8 mouse cellular contexts compared by ENCODE assay signal in the genomic region with DNA sequence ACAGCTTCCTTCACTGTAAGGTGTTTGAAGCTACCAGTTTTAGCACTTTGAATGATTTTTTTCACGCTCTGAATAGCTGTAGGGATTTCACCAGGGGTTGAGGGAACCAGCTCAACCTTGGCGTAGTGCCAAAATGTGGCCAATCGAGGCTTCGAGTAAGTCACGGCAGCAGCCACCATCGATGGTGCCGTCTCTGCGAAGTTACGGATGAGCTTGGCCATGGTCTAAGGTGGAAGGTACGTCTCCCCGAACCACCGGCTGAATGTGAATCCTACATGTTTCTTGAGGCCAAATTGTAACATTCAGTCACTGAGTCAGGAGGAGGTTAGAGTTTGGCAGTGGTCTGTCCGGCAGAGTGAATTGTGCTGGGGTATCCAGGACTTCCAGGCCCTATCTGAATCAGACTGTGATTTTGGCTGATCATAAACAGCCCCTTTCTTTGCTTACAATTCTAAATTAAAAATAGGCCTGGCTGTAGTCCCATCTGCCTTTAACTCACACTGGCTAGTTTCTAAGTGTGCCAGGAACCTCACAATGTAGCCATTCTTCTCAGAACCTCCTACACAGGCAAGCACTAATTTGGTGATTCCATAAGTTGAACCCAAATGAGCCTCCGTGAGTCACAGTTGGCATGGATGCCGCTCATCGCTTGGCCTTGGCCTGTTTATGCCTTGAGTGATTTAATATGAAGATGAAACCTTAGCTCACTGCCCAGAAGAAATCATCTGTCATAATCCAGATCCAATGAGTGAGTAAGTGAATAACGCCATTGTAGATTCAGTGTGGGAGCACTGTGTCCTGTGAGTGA. TPM values are rescaled to one million over a fixed set of nuclear protein-coding genes. Genes with fewer than 3 reads are reported as not detected.
A peak's percentile ranks its signal among the peaks of the same experiment; 100 is the strongest.
DNase-seq lines count a peak whose midpoint lies in the region; ATAC-seq and TF ChIP-seq lines count a peak whose summit lies in the region.

No protein-coding gene starts in this region.

- no peaks in the 10 kb centered on the region for H3K4me1 ChIP-seq in forebrain, embryonic 15.5 days
- H3K4me1 ChIP-seq in lung, adult 2 months (ENCODE audit: control insufficient read depth, insufficient read depth, low read length) = no peaks in the 10 kb centered on the region

- WGBS in forebrain, embryonic 15.5 days = 64% methylated on average over 17 of the region's 17 CpGs
- WGBS in lung, adult 2 months = 77% methylated on average over 17 of the region's 17 CpGs

- DNase-seq in gastrocnemius, postnatal 10 days = peak; percentile 11
- no peak for DNase-seq in gastrocnemius, adult 8-10 months (ENCODE audit: low spot score in 2 of 2)
- DNase-seq in adrenal gland, adult 8-10 months = peak; percentile 88
- peak; percentile 57 to 90 for DNase-seq in left cerebral cortex, postnatal 25 days (ENCODE audit: low spot score in 2 of 2)
- DNase-seq in lung, adult 2 months = no peak

- intact Hi-C loops in left cerebral cortex, postnatal 25 days (cut with DNase I) = no loop called here

- H3K27ac ChIP-seq in forebrain, embryonic 15.5 days (replicated peaks) = peak overlapping the region; percentile 41

- H3K4me2 ChIP-seq in forebrain, embryonic 15.5 days (replicated peaks) = no peak overlapping the region

- no peak overlapping the region for H3K4me3 ChIP-seq in forebrain, embryonic 15.5 days
- H3K4me3 ChIP-seq in lung, adult 2 months (replicated peaks; ENCODE audit: extremely low read depth, low read depth, low read length) = no peak overlapping the region

- H3K9ac ChIP-seq in forebrain, embryonic 15.5 days (replicated peaks) = no peak overlapping the region

- H3K9me3 ChIP-seq in forebrain, embryonic 15.5 days = no peaks in the 10 kb centered on the region

- TF ChIP-seq CTCF in lung, adult 2 months (IDR thresholded peaks at IDR 0.05; ENCODE audit: insufficient read depth, low read length) = no peak

- H3K27me3 ChIP-seq in forebrain, embryonic 15.5 days = no peaks in the 10 kb centered on the region

- ATAC-seq in forebrain, embryonic 15.5 days (replicated peaks) = peak; percentile 79
- no peak for ATAC-seq in inflammation-experienced regulatory T-cells, adult 6 months
- no peak for ATAC-seq in erythroid progenitor cell, adult 5-6 weeks (replicated peaks; ENCODE audit: low FRiP score, poor library complexity, severe bottlenecking)

- TF ChIP-seq POLR2A in lung, adult 2 months (IDR thresholded peaks at IDR 0.05; ENCODE audit: borderline replicate concordance, extremely low read depth, low read depth, low read length) = no peak

- H3K36me3 ChIP-seq in forebrain, embryonic 15.5 days = peaks cover 18% of the 10 kb centered on the region

RNA-seq across cellular contexts. Expression of gene Mob4, which starts 30.0 kb away (rescaled TPM):
- total RNA-seq in gastrocnemius, postnatal 10 days (2021) = 10 to 100 TPM; 45.3 to 48.0 TPM
- total RNA-seq in gastrocnemius, adult 8-10 months (2022) = 10 to 100 TPM; 33.1 to 39.3 (median 37.1) TPM
- total RNA-seq in adrenal gland, adult 8-10 months (2022) = 100 to 1,000 TPM; 120 to 399 (median 199) TPM
- 175 and 182 TPM in 2 replicates for polyA plus RNA-seq in forebrain, embryonic 15.5 days (2015; fragmentation: Nextera tagmentation; extraction: Ambion mirVana)
- total RNA-seq in left cerebral cortex, postnatal 25 days (2021) = 10 to 100 TPM; 56.7 to 59.2 TPM
- polyA plus RNA-seq in inflammation-experienced regulatory T-cells, adult 6 months (2017; shearing (Covaris generic)) = 100 to 1,000 TPM; 121 to 136 (median 133) TPM
- 31.9 and 42.2 TPM in 2 replicates for total RNA-seq in erythroid progenitor cell, adult 5-6 weeks (2015; ENCODE audit: low replicate concordance)
- total RNA-seq in erythroid progenitor cell, adult 5-6 weeks (2017; ENCODE audit: low replicate concordance) = 46.0 and 70.0 TPM in 2 replicates
- 7.0 and 11.1 TPM in 2 replicates for polyA plus RNA-seq in lung, adult 2 months (2012; rRNA removed)

Comparison
In these comparisons a context has a peak if more than half of its experiments do, and no peak if none do; other contexts are left out.
1. DNase-seq: peak in gastrocnemius, postnatal 10 days (single experiment), adrenal gland, adult 8-10 months (single experiment) and left cerebral cortex, postnatal 25 days (2 of 2); none in gastrocnemius, adult 8-10 months (0 of 2) and lung, adult 2 months (single experiment).